Mouse (Mus musculus) limb, embryonic 12.5 days (tissue): ENCODE results near the gene Foxi1. TPM values are rescaled to one million over a fixed set of nuclear protein-coding genes. Genes with fewer than 3 reads are reported as not detected.

Experiments used
- ATAC-seq: fragments of 200-750 bp; cut with Nextera tagmentation; 2 replicates; pipeline ENCODE4 v1.8.0; 2017; ENCODE audit warnings: low read depth, moderate TSS enrichment; ENCODE audit not compliant: insufficient number of reproducible peaks, insufficient read depth, low FRiP score, low TSS enrichment
- H3K27ac ChIP-seq: fragments of 300-500 bp; sonication (generic); 2 replicates; pipeline ENCODE4 v1.5.1; 2016; ENCODE audit warnings: mild to moderate bottlenecking, moderate library complexity
- H3K27me3 ChIP-seq: fragments of 300-500 bp; sonication (generic); 2 replicates; pipeline ENCODE4 v1.6.1; 2016; ENCODE audit warnings: mild to moderate bottlenecking, moderate library complexity
- H3K36me3 ChIP-seq: fragments of 300-500 bp; sonication (generic); 2 replicates; pipeline ENCODE4 v1.6.1; 2016; ENCODE audit warnings: mild to moderate bottlenecking, moderate library complexity
- H3K4me1 ChIP-seq: fragments of 300-500 bp; sonication (generic); replicated peaks from 2 replicates; pipeline ENCODE4 v1.6.1; 2016
- H3K4me2 ChIP-seq: fragments of 300-500 bp; sonication (generic); 2 replicates; pipeline ENCODE4 v1.6.1; 2016; ENCODE audit warnings: mild to moderate bottlenecking, moderate library complexity
- H3K4me3 ChIP-seq: fragments of 300-500 bp; sonication (generic); replicated peaks from 2 replicates; pipeline ENCODE4 v1.5.1; 2016; ENCODE audit warnings: mild to moderate bottlenecking
- H3K9ac ChIP-seq: fragments of 300-500 bp; sonication (generic); replicated peaks from 2 replicates; pipeline ENCODE4 v1.6.1; 2016; ENCODE audit warnings: mild to moderate bottlenecking, moderate library complexity
- H3K9me3 ChIP-seq: fragments of 300-500 bp; sonication (generic); 2 replicates; pipeline ENCODE4 v1.6.1; 2016; ENCODE audit warnings: mild to moderate bottlenecking, moderate library complexity
- WGBS: fragments of 180-500 bp; shearing (Covaris S2); methylation state at CpG from one replicate; pipeline ENCODE4 v1.1.7; 2016; 5-methylcytosine and 5-hydroxymethylcytosine counted together
- polyA plus RNA-seq: library from polyadenylated mRNA; unstranded; fragments of >200 nt; fragmentation: Nextera tagmentation; extraction: Ambion mirVana; gene quantifications from 2 replicates; pipeline ENCODE4 v1.2.1, GENCODE M21; 2016

Foxi1 gene
- polyA plus RNA-seq, 1 experiment from 2014 or later, result not detected

DNA sequence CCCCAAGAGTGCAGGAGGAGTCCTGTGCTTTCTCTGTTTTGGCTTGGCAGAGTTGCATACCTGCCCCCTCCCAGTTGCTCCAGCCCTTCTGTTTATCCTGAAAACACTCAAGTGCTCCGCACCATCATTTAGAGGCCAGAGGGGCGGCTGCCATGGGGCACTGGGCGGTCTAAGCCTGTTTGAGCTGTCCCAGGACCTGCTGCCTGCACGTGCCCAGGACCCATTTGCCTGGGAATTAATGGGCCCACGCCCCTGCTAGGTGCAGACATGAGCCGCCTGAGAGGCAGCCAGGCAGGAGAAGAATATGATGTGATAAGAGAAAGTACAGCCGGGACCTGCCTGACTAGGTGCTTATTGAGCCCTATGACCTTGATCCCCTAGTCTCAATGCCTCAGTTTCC lies 52.7 kb downstream of the Foxi1 start:
- H3K36me3 ChIP-seq, result no peaks in the 10 kb centered on the region
- no peak overlapping the region for H3K9ac ChIP-seq
- H3K27me3 ChIP-seq, result no peaks in the 10 kb centered on the region
- no peak overlapping the region for H3K27ac ChIP-seq
- no peaks in the 10 kb centered on the region for H3K4me1 ChIP-seq
- H3K9me3 ChIP-seq, result no peaks in the 10 kb centered on the region
- H3K4me3 ChIP-seq, result no peak overlapping the region
- WGBS, result 80% methylated on average over 7 of the region's 7 CpGs
- ATAC-seq, result no peak
- H3K4me2 ChIP-seq, result no peak overlapping the region

Other genes with a start within 250 kb of the Foxi1 start
- 0.13 and 0.15 TPM in 2 replicates for gene Kcnmb1, start 245.1 kb downstream of the Foxi1 start, polyA plus RNA-seq
- 2.4 and 2.8 TPM in 2 replicates for gene Kcnip1, start 214.9 kb downstream of the Foxi1 start, polyA plus RNA-seq
- 1.3 and 2.3 TPM in 2 replicates for gene Lcp2, start 161.2 kb downstream of the Foxi1 start, polyA plus RNA-seq
- not detected in 2 replicates for gene 4930469K13Rik, start 109.5 kb downstream of the Foxi1 start, polyA plus RNA-seq
- gene Fam196b, start 106.7 kb upstream of the Foxi1 start, polyA plus RNA-seq, result 1.2 and 1.5 TPM in 2 replicates